Mouse (Mus musculus) midbrain, embryonic 10.5 days (tissue): Measurements from ENCODE around the gene Sod2. TPM values are rescaled to one million over a fixed set of nuclear protein-coding genes. Genes with fewer than 3 reads are reported as not detected.
A peak's percentile ranks its signal among the peaks of the same experiment; 100 is the strongest.
"Not testable (repeated sequence)": the region's sequence is repeated elsewhere in the genome, so short reads cannot be mapped to it uniquely, and the experiment has no call there.

Experiments used
- DNase-seq: peaks from one replicate; pipeline ENCODE4 v3.0.0-alpha.2; 2017; ENCODE audit warnings: low spot score
- H3K27ac ChIP-seq: fragments of 300-500 bp; sonication (generic); replicated peaks from 2 replicates; pipeline ENCODE4 v1.5.1; 2016; ENCODE audit warnings: mild to moderate bottlenecking
- H3K27me3 ChIP-seq: fragments of 300-500 bp; sonication (generic); 2 replicates; pipeline ENCODE4 v1.6.1; 2016; ENCODE audit warnings: low read depth, mild to moderate bottlenecking; ENCODE audit not compliant: poor library complexity, severe bottlenecking
- H3K36me3 ChIP-seq: fragments of 300-500 bp; sonication (generic); 2 replicates; pipeline ENCODE4 v1.6.1; 2016; ENCODE audit warnings: mild to moderate bottlenecking, moderate library complexity
- H3K4me1 ChIP-seq: fragments of 300-500 bp; sonication (generic); 2 replicates; pipeline ENCODE4 v1.6.1; 2016
- H3K4me3 ChIP-seq: fragments of 300-500 bp; sonication (generic); 2 replicates; pipeline ENCODE4 v1.5.1; 2016; ENCODE audit warnings: mild to moderate bottlenecking, moderate library complexity
- H3K9me3 ChIP-seq: fragments of 300-500 bp; sonication (generic); replicated peaks from 2 replicates; pipeline ENCODE4 v1.6.1; 2016; ENCODE audit warnings: mild to moderate bottlenecking
- WGBS: fragments of 180-500 bp; shearing (Covaris S2); methylation state at CpG from one replicate; pipeline ENCODE4 v1.1.7; 2016; 5-methylcytosine and 5-hydroxymethylcytosine counted together
- polyA plus RNA-seq: library from polyadenylated mRNA; unstranded; fragments of >200 nt; fragmentation: Nextera tagmentation; extraction: Ambion mirVana; gene quantifications from 2 replicates; pipeline ENCODE4 v1.2.1, GENCODE M21; 2016

Sod2 gene
- polyA plus RNA-seq, 1 experiment from 2014 or later: 107 TPM

DNA sequence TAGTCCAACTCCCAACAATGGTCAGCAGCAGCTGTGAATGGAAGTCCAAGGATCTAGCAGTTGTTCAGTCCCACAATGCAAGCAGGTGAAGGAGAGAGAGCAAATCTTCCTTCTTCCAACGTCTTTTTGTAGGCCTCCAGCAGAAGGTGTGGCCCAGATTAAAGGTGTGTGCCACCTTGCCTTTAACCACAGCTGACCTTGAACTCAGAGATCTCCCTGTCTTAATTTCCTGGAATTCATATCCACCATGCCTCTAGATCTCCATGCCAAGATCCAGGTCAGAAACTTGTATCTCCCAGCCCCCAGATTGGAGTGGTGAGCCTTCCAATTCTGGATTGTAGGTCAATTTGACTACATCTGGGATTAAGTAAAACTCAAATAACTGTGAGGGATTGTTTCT is 12.6 kb upstream of the Sod2 start, which contains the start of gene Wtap:
Wtap (minus strand) TSS at position 101 of the 400 bp plus-strand sequence.
- Histone ChIP-seq H3K27me3 (no peaks in the 10 kb centered on the region), H3K4me1 (peaks cover 18% of the 10 kb centered on the region), H3K27ac (peak within 1 kb of the TSS; percentile 100), H3K4me3 (peak within 1 kb of the TSS; percentile 99), H3K9me3 (no peaks in the 10 kb centered on the region), H3K36me3 (peaks cover 5% of the 10 kb centered on the region)
- WGBS: 81% methylated on average over 1 of the region's 1 CpGs
- DNase-seq: no peak

DNA sequence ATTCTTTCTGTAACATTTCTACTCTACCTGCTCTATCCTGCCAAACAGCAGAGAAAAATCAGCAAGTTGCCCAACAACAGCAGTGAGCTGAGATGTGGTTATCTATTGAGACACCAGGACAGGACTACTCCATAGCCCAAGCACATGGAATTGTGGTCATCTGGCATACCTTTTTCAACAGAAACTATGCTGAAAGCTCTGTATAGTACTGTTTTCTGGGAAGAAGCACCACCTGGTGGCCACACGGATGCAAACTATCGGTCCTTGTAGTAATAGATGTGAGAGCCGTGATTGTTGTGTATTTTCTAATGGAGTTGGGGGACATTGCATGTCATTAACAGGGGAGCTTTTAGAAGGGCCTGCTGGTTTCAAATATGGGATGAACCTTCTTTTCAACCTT is 10.3 kb upstream of the Sod2 start:
- Histone ChIP-seq H3K4me1 (peaks cover 8% of the 10 kb centered on the region), H3K9me3 (no peaks in the 10 kb centered on the region), H3K27me3 (no peaks in the 10 kb centered on the region), H3K27ac (no peak overlapping the region), H3K4me3 (no peak overlapping the region), H3K36me3 (no peaks in the 10 kb centered on the region)
- DNase-seq: no peak
- WGBS: 31% methylated on average over 3 of the region's 3 CpGs

DNA sequence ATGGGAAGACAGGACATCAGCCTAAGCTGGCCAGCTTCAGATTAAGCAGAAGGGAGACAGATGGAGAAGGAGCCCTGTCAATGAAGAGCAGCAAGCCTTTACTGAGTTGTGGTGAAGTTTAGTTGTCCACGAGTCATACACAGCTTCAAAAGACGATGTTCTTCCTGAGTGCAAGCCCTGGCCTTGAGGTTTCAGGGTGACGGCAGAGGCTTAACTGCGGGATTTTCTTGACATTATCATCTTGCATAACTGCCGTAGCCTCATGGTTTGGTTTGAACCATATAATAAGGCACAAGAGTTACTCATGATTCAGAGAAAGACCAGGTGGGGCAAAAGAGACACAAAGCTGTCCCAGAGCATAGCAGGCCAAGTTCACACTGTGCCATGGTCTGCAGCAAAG is 8.8 kb upstream of the Sod2 start:
- H3K36me3 ChIP-seq: no peaks in the 10 kb centered on the region
- no peak overlapping the region for H3K4me3 ChIP-seq
- no peaks in the 10 kb centered on the region for H3K9me3 ChIP-seq
- no peak for DNase-seq
- no peak overlapping the region for H3K27ac ChIP-seq
- 90% methylated on average over 5 of the region's 5 CpGs for WGBS
- H3K27me3 ChIP-seq: no peaks in the 10 kb centered on the region
- H3K4me1 ChIP-seq: peaks cover 8% of the 10 kb centered on the region

DNA sequence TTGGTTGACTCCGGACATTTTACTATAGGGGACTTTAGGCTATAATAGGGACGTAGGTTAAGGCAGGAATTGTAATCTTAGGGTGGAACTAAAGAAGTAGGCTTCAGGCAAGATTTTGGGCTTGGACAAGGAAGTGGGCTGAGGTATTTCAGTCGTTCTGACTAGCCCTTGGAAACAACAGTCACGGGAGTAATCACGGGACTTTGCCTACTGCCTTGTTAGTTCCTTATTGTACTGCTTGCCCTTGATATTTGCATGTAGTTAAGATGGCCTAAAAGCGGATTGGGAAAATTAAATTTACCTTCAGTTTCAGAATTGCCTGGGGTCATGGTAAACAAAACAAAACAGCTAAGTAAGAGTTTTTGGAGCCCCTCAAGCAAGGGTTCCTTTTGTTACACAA is 7.6 kb upstream of the Sod2 start:
- no peaks in the 10 kb centered on the region for H3K36me3 ChIP-seq
- 84% methylated on average over 6 of the region's 6 CpGs for WGBS
- no peak for DNase-seq
- no peaks in the 10 kb centered on the region for H3K9me3 ChIP-seq
- H3K4me1 ChIP-seq: no peaks in the 10 kb centered on the region
- H3K27me3 ChIP-seq: no peaks in the 10 kb centered on the region
- no peak overlapping the region for H3K4me3 ChIP-seq
- no peak overlapping the region for H3K27ac ChIP-seq

DNA sequence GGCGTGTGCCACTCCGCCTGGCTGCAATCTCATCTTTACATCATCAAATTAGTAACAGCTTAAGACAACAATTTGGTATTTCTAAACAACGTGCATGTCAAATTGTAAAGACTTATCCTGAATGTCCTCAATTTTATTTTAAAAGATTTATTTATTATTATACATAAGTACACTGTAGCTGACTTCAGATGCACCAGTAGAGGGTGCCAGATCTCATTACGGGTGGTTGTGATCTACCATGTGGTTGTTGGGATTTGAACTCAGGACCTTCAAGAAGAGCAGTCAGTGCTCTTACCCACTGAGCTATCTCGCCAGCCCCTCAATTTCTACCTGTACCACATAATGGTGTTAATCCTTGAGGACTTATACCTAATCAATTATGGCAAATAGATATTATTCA is 4.4 kb upstream of the Sod2 start:
- not testable (repeated sequence) for H3K27ac ChIP-seq, H3K9me3 ChIP-seq, H3K4me1 ChIP-seq, H3K4me3 ChIP-seq, H3K36me3 ChIP-seq, H3K27me3 ChIP-seq, DNase-seq
- WGBS: 96% methylated on average over 5 of the region's 5 CpGs

DNA sequence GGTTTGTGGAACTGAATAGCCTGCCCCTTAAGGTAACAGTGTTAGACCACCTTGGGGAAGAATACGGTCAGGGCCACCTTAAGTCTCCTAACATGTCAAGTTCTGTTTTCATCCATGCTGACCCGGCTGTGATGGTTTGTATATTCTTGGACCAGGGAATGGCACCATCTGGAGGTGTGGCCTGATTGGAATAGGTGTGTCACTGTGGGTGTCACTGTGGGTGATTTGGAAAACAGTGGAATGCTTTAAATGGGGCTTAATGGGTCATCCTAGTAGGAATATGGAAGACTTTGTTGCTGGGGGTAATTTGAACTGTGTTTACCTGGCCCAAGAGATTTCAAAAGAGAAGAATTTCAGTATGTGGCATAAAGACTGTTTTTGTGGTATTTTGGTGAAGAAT is 2.2 kb upstream of the Sod2 start:
- H3K27ac ChIP-seq, H3K9me3 ChIP-seq, DNase-seq, H3K4me3 ChIP-seq, H3K36me3 ChIP-seq, H3K27me3 ChIP-seq: not testable (repeated sequence)
- 89% methylated on average over 2 of the region's 2 CpGs for WGBS
- peaks cover 17% of the 10 kb centered on the region for H3K4me1 ChIP-seq

DNA sequence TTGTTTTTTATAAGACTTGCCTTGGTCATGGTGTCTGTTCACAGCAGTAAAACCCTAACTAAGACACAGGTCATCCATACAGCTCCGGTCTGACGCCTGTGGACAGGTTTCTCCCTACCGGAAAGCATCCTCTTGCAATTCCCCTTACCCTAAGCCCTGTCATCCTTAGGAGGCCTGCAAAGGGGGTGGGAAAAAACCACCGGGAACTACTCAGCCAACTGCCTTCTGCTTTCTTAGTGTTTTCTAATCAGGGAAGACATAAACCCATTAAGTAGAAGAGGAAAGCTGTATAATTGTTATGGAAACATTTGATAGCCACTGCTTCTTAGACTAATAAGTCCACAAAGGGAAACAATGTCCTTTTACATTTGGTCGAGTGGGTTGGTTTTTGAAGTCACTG is 338 bp downstream of the Sod2 start:
- Histone ChIP-seq H3K4me3 (peak overlapping the region; percentile 79), H3K27me3 (no peaks in the 10 kb centered on the region), H3K4me1 (peaks cover 17% of the 10 kb centered on the region), H3K9me3 (no peaks in the 10 kb centered on the region), H3K36me3 (peaks cover 15% of the 10 kb centered on the region), H3K27ac (peak overlapping the region; percentile 85)
- 53% methylated on average over 5 of the region's 5 CpGs for WGBS
- DNase-seq: no peak

DNA sequence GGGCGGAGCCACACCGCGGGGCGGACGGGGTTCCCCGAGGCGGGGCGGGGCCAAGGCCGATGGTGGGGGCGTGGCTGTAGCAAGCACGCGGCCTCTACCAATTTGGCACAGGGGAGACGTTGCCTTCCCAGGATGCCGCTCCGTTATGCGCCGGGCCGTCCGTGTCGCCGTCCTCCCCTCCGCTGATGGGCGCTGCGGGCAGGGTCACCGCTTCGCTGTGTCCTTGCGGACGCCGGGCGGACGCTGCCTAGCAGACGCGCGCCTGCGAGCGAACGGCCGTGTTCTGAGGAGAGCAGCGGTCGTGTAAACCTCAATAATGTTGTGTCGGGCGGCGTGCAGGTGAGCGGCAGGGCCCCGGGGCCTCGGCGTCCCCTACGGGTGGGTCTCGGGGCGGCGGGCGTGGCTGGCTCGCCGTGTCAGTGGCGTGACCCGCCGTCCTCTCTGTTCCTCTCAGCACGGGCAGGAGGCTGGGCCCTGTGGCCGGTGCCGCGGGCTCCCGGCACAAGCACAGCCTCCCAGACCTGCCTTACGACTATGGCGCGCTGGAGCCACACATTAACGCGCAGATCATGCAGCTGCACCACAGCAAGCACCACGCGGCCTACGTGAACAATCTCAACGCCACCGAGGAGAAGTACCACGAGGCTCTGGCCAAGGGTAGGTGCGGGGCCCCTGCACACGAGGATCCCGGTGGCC is 1.2 kb downstream of the Sod2 start:
- WGBS: under 1% methylated on average over 76 of the region's 76 CpGs
- Histone ChIP-seq H3K36me3 (peaks cover 24% of the 10 kb centered on the region), H3K27ac (peak overlapping the region; percentile 85), H3K4me3 (peak overlapping the region; percentile 79), H3K4me1 (peaks cover 17% of the 10 kb centered on the region), H3K27me3 (no peaks in the 10 kb centered on the region), H3K9me3 (no peaks in the 10 kb centered on the region)
- DNase-seq: peak; percentile 98

DNA sequence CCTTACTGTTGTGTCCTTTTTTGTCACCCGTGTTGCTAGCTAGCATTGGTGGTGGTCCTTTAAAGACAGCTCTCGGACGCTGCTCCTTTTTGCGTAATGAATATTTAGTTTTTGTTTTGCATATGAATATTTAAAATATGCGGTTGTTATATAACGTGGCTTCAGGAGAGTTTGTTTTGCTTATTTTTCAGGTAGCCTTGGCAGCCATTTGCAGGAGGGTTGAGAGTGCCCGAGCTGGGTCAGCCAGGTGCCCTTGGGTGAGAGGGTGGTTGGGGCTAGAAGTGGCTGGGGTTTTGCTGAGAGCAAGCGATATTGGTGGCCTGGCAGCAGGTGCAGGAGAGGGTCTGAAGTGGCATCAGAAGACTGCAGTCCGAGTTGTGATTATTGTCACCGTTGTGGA is 1.9 kb downstream of the Sod2 start:
- Histone ChIP-seq H3K9me3 (no peaks in the 10 kb centered on the region), H3K36me3 (peaks cover 31% of the 10 kb centered on the region), H3K27ac (peak overlapping the region; percentile 85), H3K4me1 (peaks cover 17% of the 10 kb centered on the region), H3K27me3 (no peaks in the 10 kb centered on the region), H3K4me3 (peak overlapping the region; percentile 79)
- 1% methylated on average over 10 of the region's 10 CpGs for WGBS
- peak; percentile 35 for DNase-seq

DNA sequence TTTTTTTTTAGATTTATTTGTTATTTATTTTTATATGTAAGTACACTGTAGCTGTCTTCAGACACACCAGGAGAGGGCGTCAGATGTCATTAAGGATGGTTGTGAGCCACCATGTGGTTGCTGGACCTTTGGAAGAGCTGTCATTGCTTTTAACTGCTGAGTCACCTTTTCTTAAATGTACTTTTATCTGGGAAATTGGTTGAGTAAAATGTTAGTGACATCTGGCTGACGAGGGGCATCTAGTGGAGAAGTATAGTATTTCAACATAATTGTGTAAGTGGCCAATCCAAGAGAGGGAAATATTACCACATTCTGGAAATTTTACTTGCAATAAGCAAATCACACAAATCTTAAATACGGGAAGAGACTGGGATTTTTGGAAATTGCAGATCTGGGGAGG is 3.2 kb downstream of the Sod2 start:
- Histone ChIP-seq H3K4me3 (no peak overlapping the region), H3K9me3 (no peaks in the 10 kb centered on the region), H3K4me1 (peaks cover 17% of the 10 kb centered on the region), H3K27me3 (no peaks in the 10 kb centered on the region), H3K27ac (no peak overlapping the region), H3K36me3 (peaks cover 45% of the 10 kb centered on the region)
- DNase-seq: no peak
- WGBS: 51% methylated on average over 3 of the region's 3 CpGs

DNA sequence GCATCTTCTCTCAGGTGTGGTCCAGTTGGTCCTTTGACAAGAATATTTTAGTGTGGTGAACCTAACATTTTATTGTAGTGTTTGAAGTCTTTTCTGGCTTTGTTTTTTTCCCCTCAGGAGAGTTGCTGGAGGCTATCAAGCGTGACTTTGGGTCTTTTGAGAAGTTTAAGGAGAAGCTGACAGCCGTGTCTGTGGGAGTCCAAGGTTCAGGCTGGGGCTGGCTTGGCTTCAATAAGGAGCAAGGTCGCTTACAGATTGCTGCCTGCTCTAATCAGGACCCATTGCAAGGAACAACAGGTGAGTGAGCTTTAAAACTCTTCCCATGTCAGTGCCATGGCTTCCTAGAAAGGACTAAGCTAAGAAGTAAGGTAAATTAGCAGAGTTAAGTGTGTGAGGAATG is 6.7 kb downstream of the Sod2 start:
- peaks cover 60% of the 10 kb centered on the region for H3K36me3 ChIP-seq
- H3K27ac ChIP-seq: no peak overlapping the region
- WGBS: 81% methylated on average over 3 of the region's 3 CpGs
- no peaks in the 10 kb centered on the region for H3K27me3 ChIP-seq
- DNase-seq: no peak
- H3K4me3 ChIP-seq: no peak overlapping the region
- H3K4me1 ChIP-seq: peaks cover 9% of the 10 kb centered on the region
- no peaks in the 10 kb centered on the region for H3K9me3 ChIP-seq

DNA sequence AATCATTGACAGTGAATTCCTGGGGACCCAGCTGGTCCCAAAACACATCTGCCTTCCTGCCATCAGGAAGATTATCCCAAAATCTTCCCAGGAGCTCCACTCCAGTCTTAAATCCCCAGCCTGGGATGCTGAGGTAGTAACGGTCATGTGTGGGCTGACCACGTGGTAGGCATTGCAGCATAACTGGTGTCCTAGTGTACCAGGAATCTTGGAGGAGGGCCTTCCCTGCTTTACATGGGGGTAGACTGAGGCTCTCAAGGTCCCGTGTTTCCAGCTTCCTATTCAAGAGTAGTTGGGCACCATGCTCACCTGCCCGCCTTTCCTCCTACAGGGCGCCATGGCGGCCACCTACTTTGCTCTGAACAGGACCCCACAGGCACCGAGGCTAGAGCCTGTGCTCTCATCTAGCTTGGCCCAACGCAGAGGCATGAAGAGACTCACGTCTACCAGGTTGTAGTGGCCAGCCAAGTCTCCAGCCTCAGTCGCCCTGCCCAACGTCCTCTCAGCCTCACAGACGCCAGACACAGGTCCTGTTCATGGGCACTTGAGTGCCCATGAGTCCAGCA is 30.1 kb downstream of the Sod2 start:
- H3K4me1 ChIP-seq, H3K27ac ChIP-seq, H3K9me3 ChIP-seq, H3K27me3 ChIP-seq, DNase-seq, H3K4me3 ChIP-seq, H3K36me3 ChIP-seq: not testable (repeated sequence)
- 94% methylated on average over 5 of the region's 12 CpGs for WGBS

DNA sequence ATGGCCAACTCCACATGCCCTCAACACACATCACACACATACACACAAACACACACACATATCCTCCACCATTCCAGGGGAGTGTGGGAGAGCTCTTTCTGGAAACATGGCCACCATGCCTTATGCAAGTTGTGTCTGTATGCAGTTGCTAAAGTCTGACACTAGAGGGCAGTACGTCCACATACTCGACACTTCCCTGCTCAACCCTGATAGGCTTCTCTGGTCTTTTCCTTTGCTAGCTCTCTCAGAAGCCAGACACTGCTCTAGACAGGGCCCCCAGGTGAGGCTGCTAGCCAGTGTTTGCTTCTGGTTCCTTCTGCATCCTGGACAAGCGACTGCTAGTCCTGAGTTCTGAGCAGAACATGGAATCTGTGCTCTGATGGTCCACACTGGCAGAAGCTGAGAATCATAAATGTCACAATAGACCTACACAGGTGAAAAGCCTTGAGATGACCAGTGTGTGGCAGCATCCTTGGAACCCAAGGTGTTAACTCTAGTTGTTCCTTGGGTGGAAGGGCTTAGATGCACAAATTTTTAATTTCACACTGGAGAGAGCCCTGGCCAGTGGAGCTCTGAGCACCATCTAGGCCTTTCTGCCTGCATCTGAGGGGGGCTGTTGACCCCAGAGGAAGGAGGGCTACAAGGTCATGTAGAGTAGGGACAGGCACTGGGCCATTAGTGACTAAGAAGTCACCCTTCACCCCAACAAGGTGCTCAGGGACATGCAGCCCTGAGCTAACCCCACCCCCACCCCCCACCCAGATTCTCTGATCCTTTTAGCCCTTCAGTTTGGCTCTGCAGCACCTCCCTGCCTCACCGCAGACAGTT is 37.4 kb downstream of the Sod2 start:
- H3K4me1 ChIP-seq, H3K27me3 ChIP-seq, H3K27ac ChIP-seq, H3K36me3 ChIP-seq, H3K9me3 ChIP-seq, H3K4me3 ChIP-seq: not testable (repeated sequence)
- DNase-seq: peak; percentile 42
- WGBS: 15% methylated on average over 4 of the region's 4 CpGs
